Mouse (Mus musculus): ENCODE measurements at regions not wholly inside any gene's neighbourhood (a gene's known extent, or its start where the extent isn't known, plus 50 kb on each side); places are given as distances from the start of the nearest gene placed in this dataset.

GRCm38 (mm10) chr8:25348003-25348683, 524.0 kb upstream of the Adam5 start:
- TF ChIP-seq MYOG (IDR thresholded peaks at IDR 0.05; ENCODE audit: control insufficient read depth in 1 of 3, insufficient read depth in 1 of 3, insufficient read length in 2 of 3, low read depth in 2 of 3) (no peak), POLR2A (IDR thresholded peaks at IDR 0.05; ENCODE audit: insufficient read length, low read depth) (no peak), TCF12 (IDR thresholded peaks at IDR 0.05; ENCODE audit: insufficient read depth, poor library complexity, severe bottlenecking) (no peak), MAX (IDR thresholded peaks at IDR 0.05; ENCODE audit: low read depth) (no peak), REST (IDR thresholded peaks at IDR 0.05; ENCODE audit: insufficient read depth, insufficient read length) (no peak), E2F4 (IDR thresholded peaks at IDR 0.05; ENCODE audit: insufficient read depth) (no peak), SRF (IDR thresholded peaks at IDR 0.05; ENCODE audit: control insufficient read depth, insufficient read length, low read depth) (no peak), MYOD1 (IDR thresholded peaks at IDR 0.05; ENCODE audit: control insufficient read depth in 1 of 3, insufficient read length in 2 of 3, low read depth in 2 of 3) (no peak), CEBPB (IDR thresholded peaks at IDR 0.05; ENCODE audit: insufficient read depth, poor library complexity, severe bottlenecking) (no peak), USF1 (IDR thresholded peaks at IDR 0.05; ENCODE audit: low read depth) (no peak)
- H3ac ChIP-seq (ENCODE audit: control insufficient read depth, insufficient read length) = no peak overlapping the region
- H3K4me3 ChIP-seq = no peak overlapping the region
- H3K36me3 ChIP-seq (ENCODE audit: control insufficient read depth, insufficient read depth) = no peaks in the 10 kb centered on the region
- H3K4me2 ChIP-seq (ENCODE audit: low read depth) = no peak overlapping the region
- no peaks in the 10 kb centered on the region for H3K79me2 ChIP-seq (ENCODE audit: control insufficient read depth, insufficient read depth)
- no peaks in the 10 kb centered on the region for H3K27me3 ChIP-seq (ENCODE audit: control insufficient read depth, insufficient read depth, insufficient read length)

GRCm38 (mm10) chr8:25343160-25343602, 519.0 kb upstream of the Adam5 start:
- Histone ChIP-seq H3K4me3 (no peak overlapping the region), H3ac (ENCODE audit: control insufficient read depth, insufficient read length) (no peak overlapping the region), H3K79me2 (ENCODE audit: control insufficient read depth, insufficient read depth) (no peaks in the 10 kb centered on the region), H3K36me3 (ENCODE audit: control insufficient read depth, insufficient read depth) (no peaks in the 10 kb centered on the region), H3K27me3 (ENCODE audit: control insufficient read depth, insufficient read depth, insufficient read length) (no peaks in the 10 kb centered on the region), H3K4me2 (ENCODE audit: low read depth) (peak overlapping the region; percentile 58)
- no peak for TF ChIP-seq USF1 (IDR thresholded peaks at IDR 0.05; ENCODE audit: low read depth)
- TF ChIP-seq POLR2A (IDR thresholded peaks at IDR 0.05; ENCODE audit: insufficient read length, low read depth) = no peak
- TF ChIP-seq TCF3 (IDR thresholded peaks at IDR 0.05; ENCODE audit: insufficient read length, low read depth) = no peak
- TF ChIP-seq CEBPB (IDR thresholded peaks at IDR 0.05; ENCODE audit: insufficient read depth, poor library complexity, severe bottlenecking) = 0 out of 2 replicates have a peak, but pooled peaks have one; percentile 5

- H3K27me3 ChIP-seq (ENCODE audit: control insufficient read depth, insufficient read depth, insufficient read length) = no peaks in the 10 kb centered on the region
- H3ac ChIP-seq (ENCODE audit: control insufficient read depth, insufficient read length) = no peak overlapping the region
- no peak overlapping the region for H3K4me3 ChIP-seq
- no peak for TF ChIP-seq MAX (IDR thresholded peaks at IDR 0.05; ENCODE audit: low read depth)
- H3K79me2 ChIP-seq (ENCODE audit: control insufficient read depth, insufficient read depth) = no peaks in the 10 kb centered on the region
- H3K4me2 ChIP-seq (ENCODE audit: low read depth) = no peak overlapping the region
- H3K36me3 ChIP-seq (ENCODE audit: control insufficient read depth, insufficient read depth) = no peaks in the 10 kb centered on the region
Measured at GRCm38 (mm10) chr8:25342501-25342900, 518.3 kb upstream of the Adam5 start.

GRCm38 (mm10) chr8:25341225-25341624, 517.1 kb upstream of the Adam5 start:
- Histone ChIP-seq H3K79me2 (ENCODE audit: control insufficient read depth, insufficient read depth) (no peaks in the 10 kb centered on the region), H3K4me2 (ENCODE audit: low read depth) (peak overlapping the region; percentile 1), H3ac (ENCODE audit: control insufficient read depth, insufficient read length) (no peak overlapping the region), H3K27me3 (ENCODE audit: control insufficient read depth, insufficient read depth, insufficient read length) (no peaks in the 10 kb centered on the region), H3K36me3 (ENCODE audit: control insufficient read depth, insufficient read depth) (no peaks in the 10 kb centered on the region), H3K4me3 (no peak overlapping the region)
- no peak for TF ChIP-seq SRF (IDR thresholded peaks at IDR 0.05; ENCODE audit: control insufficient read depth, insufficient read length, low read depth)
- TF ChIP-seq MYOG (IDR thresholded peaks at IDR 0.05; ENCODE audit: control insufficient read depth in 1 of 3, insufficient read depth in 1 of 3, insufficient read length in 2 of 3, low read depth in 2 of 3) = peak; percentile 20 to 82 (median 41)
- TF ChIP-seq MYOD1 (IDR thresholded peaks at IDR 0.05; ENCODE audit: control insufficient read depth in 1 of 3, insufficient read length in 2 of 3, low read depth in 2 of 3) = peak in 2 of 3 experiments; percentile 82

GRCm38 (mm10) chr8:25340729-25341128, 516.6 kb upstream of the Adam5 start:
- Histone ChIP-seq H3K79me2 (ENCODE audit: control insufficient read depth, insufficient read depth) (no peaks in the 10 kb centered on the region), H3K4me2 (ENCODE audit: low read depth) (no peak overlapping the region), H3K4me3 (no peak overlapping the region), H3ac (ENCODE audit: control insufficient read depth, insufficient read length) (no peak overlapping the region), H3K36me3 (ENCODE audit: control insufficient read depth, insufficient read depth) (no peaks in the 10 kb centered on the region), H3K27me3 (ENCODE audit: control insufficient read depth, insufficient read depth, insufficient read length) (no peaks in the 10 kb centered on the region)
- TF ChIP-seq TCF12 (IDR thresholded peaks at IDR 0.05; ENCODE audit: insufficient read depth, poor library complexity, severe bottlenecking) = no peak
- TF ChIP-seq E2F4 (IDR thresholded peaks at IDR 0.05; ENCODE audit: insufficient read depth) = no peak
- TF ChIP-seq REST (IDR thresholded peaks at IDR 0.05; ENCODE audit: insufficient read depth, insufficient read length) = no peak
- no peak for TF ChIP-seq MYOD1 (IDR thresholded peaks at IDR 0.05; ENCODE audit: control insufficient read depth in 1 of 3, insufficient read length in 2 of 3, low read depth in 2 of 3)
- TF ChIP-seq SRF (IDR thresholded peaks at IDR 0.05; ENCODE audit: control insufficient read depth, insufficient read length, low read depth) = no peak
- TF ChIP-seq MAX (IDR thresholded peaks at IDR 0.05; ENCODE audit: low read depth) = no peak
- no peak for TF ChIP-seq POLR2A (IDR thresholded peaks at IDR 0.05; ENCODE audit: insufficient read length, low read depth)
- no peak for TF ChIP-seq POLR2AphosphoS2 (IDR thresholded peaks at IDR 0.05; ENCODE audit: insufficient read length, low read depth)
- TF ChIP-seq MYOG (IDR thresholded peaks at IDR 0.05; ENCODE audit: control insufficient read depth in 1 of 3, insufficient read depth in 1 of 3, insufficient read length in 2 of 3, low read depth in 2 of 3) = no peak
- no peak for TF ChIP-seq TCF3 (IDR thresholded peaks at IDR 0.05; ENCODE audit: insufficient read length, low read depth)
- no peak for TF ChIP-seq USF1 (IDR thresholded peaks at IDR 0.05; ENCODE audit: low read depth)
- TF ChIP-seq CEBPB (IDR thresholded peaks at IDR 0.05; ENCODE audit: insufficient read depth, poor library complexity, severe bottlenecking) = no peak

Data from myocyte (in vitro differentiated cells).